Mouse (Mus musculus) CH12.LX (cell line): ENCODE data around the gene Heyl. TPM values are rescaled to one million over a fixed set of nuclear protein-coding genes. Genes with fewer than 3 reads are reported as not detected.
A peak's percentile ranks its signal among the peaks of the same experiment; 100 is the strongest.

Experiments
- DNase-seq: peaks from one replicate; pipeline ENCODE4 v3.0.0-alpha.2; 2013; ENCODE audit errors: extremely low read depth
- H3K27ac ChIP-seq: 2 replicates; pipeline ENCODE4 v1.5.1; 2012; ENCODE audit warnings: low read depth, mild to moderate bottlenecking, control low read depth, moderate library complexity; ENCODE audit not compliant: insufficient read depth
- H3K27me3 ChIP-seq: replicated peaks from 2 replicates; pipeline ENCODE3; 2012; ENCODE audit warnings: inconsistent platforms
- H3K36me3 ChIP-seq, 2 experiments: replicated peaks in 1 of 2; 2 replicates each; pipeline versions ENCODE3 to v1.6.1; 2012; ENCODE audit warnings: inconsistent platforms in 1 of 2, low read length in 1 of 2, mild to moderate bottlenecking in 1 of 2, mixed read lengths in 1 of 2, moderate library complexity in 1 of 2; ENCODE audit not compliant: control insufficient read depth in 1 of 2, insufficient read depth in 1 of 2
- H3K4me1 ChIP-seq, 2 experiments: 2 replicates each; pipeline ENCODE4 v1.6.1; 2012; ENCODE audit warnings: inconsistent platforms in 1 of 2, moderate library complexity in 1 of 2; ENCODE audit not compliant: insufficient read depth in 2 of 2, control insufficient read depth in 1 of 2
- H3K4me2 ChIP-seq: 2 replicates; pipeline ENCODE4 v1.6.1; 2012; ENCODE audit warnings: low read depth, mild to moderate bottlenecking, control low read depth; ENCODE audit not compliant: poor library complexity, insufficient read depth, severe bottlenecking
- H3K4me3 ChIP-seq, 3 experiments: fragments of 150-350 bp in 1 of 3; sonication (generic) in 1 of 3; replicated peaks in 1 of 3; 2 replicates each; pipeline versions ENCODE3 to v1.5.1; 2011 to 2012; ENCODE audit warnings: low read depth in 2 of 3, low read length in 2 of 3, mild to moderate bottlenecking in 2 of 3, moderate library complexity in 2 of 3, control low read depth in 1 of 3, improper control_type of control experiment in 1 of 3, inconsistent platforms in 1 of 3, mixed read lengths in 1 of 3; ENCODE audit not compliant: poor library complexity in 1 of 3
- H3K79me2 ChIP-seq: replicated peaks from 2 replicates; pipeline ENCODE4 v1.6.1; 2012; ENCODE audit warnings: mild to moderate bottlenecking, moderate library complexity; ENCODE audit not compliant: control insufficient read depth, poor library complexity, insufficient read depth, severe bottlenecking; ENCODE audit errors: extremely low read depth
- H3K9ac ChIP-seq: 2 replicates; pipeline ENCODE4 v1.6.1; 2012; ENCODE audit warnings: low read depth, mild to moderate bottlenecking, control low read depth, moderate library complexity; ENCODE audit not compliant: insufficient read depth
- H3K9me3 ChIP-seq: replicated peaks from 2 replicates; pipeline ENCODE3; 2012; ENCODE audit warnings: low read length, inconsistent platforms, mixed read lengths
- BHLHE40 ChIP-seq: IDR thresholded peaks from 2 replicates; pipeline ENCODE4 v1.6.1; 2011; ENCODE audit warnings: mild to moderate bottlenecking, low read depth, low read length, improper control_type of control experiment
- CTCF ChIP-seq, 2 experiments: IDR thresholded peaks in 1 of 2; conservative IDR thresholded peaks in 1 of 2; 2 replicates each; pipeline ENCODE4 v1.5.1; 2011 to 2012; ENCODE audit warnings: low read depth in 2 of 2, low read length in 2 of 2, improper control_type of control experiment in 1 of 2, inconsistent platforms in 1 of 2, mild to moderate bottlenecking in 1 of 2, moderate library complexity in 1 of 2
- E2F4 ChIP-seq: IDR thresholded peaks from 2 replicates; pipeline ENCODE4 v1.6.1; 2011; ENCODE audit warnings: low read depth, low read length, improper control_type of control experiment; ENCODE audit not compliant: insufficient replicate concordance
- ELF1 ChIP-seq: IDR thresholded peaks from 2 replicates; pipeline ENCODE4 v1.6.1; 2014; ENCODE audit warnings: low read depth, mild to moderate bottlenecking, inconsistent platforms, low read length, improper control_type of control experiment
- EP300 ChIP-seq: IDR thresholded peaks from 2 replicates; pipeline ENCODE4 v1.6.1; 2011; ENCODE audit warnings: low read length, improper control_type of control experiment
- ETS1 ChIP-seq: conservative IDR thresholded peaks from 2 replicates; pipeline ENCODE4 v1.6.1; 2012; ENCODE audit warnings: low read depth, mild to moderate bottlenecking, inconsistent platforms, low read length, improper control_type of control experiment, moderate library complexity
- GABPA ChIP-seq: IDR thresholded peaks from 2 replicates; pipeline ENCODE4 v1.6.1; 2012; ENCODE audit warnings: low read depth, low read length, improper control_type of control experiment, inconsistent platforms; ENCODE audit not compliant: insufficient replicate concordance
- HCFC1 ChIP-seq: IDR thresholded peaks from 2 replicates; pipeline ENCODE4 v1.6.1; 2012; ENCODE audit warnings: low read depth, mild to moderate bottlenecking, inconsistent platforms, low read length, improper control_type of control experiment
- IRF4 ChIP-seq: IDR thresholded peaks from 2 replicates; pipeline ENCODE4 v1.6.1; 2014; ENCODE audit warnings: low read depth, mild to moderate bottlenecking, inconsistent platforms, low read length, improper control_type of control experiment
- JUN ChIP-seq: IDR thresholded peaks from 2 replicates; pipeline ENCODE4 v1.6.1; 2011; ENCODE audit warnings: low read depth, mild to moderate bottlenecking, low read length, improper control_type of control experiment, moderate library complexity; ENCODE audit not compliant: insufficient read depth
- KAT2A ChIP-seq: IDR thresholded peaks from 2 replicates; pipeline ENCODE4 v1.6.1; 2012; ENCODE audit warnings: low read length, improper control_type of control experiment, inconsistent platforms; ENCODE audit not compliant: insufficient replicate concordance
- MAX ChIP-seq: IDR thresholded peaks from 2 replicates; pipeline ENCODE4 v1.6.1; 2011; ENCODE audit warnings: low read length, improper control_type of control experiment
- MAZ ChIP-seq: IDR thresholded peaks from 2 replicates; pipeline ENCODE4 v1.6.1; 2012; ENCODE audit warnings: low read depth, mild to moderate bottlenecking, inconsistent platforms, low read length, improper control_type of control experiment, moderate library complexity
- MXI1 ChIP-seq: IDR thresholded peaks from 2 replicates; pipeline ENCODE4 v1.6.1; 2011; ENCODE audit warnings: mild to moderate bottlenecking, low read depth, low read length, improper control_type of control experiment
- MYC ChIP-seq: IDR thresholded peaks from 2 replicates; pipeline ENCODE4 v1.6.1; 2011; ENCODE audit warnings: low read depth, mild to moderate bottlenecking, improper control_type of control experiment, low read length
- NELFE ChIP-seq: IDR thresholded peaks from 2 replicates; pipeline ENCODE4 v1.6.1; 2011; ENCODE audit warnings: low read depth, low read length, improper control_type of control experiment
- PAX5 ChIP-seq: IDR thresholded peaks from 2 replicates; pipeline ENCODE4 v1.6.1; 2012; ENCODE audit warnings: low read length, inconsistent platforms, mixed read lengths
- POLR2AphosphoS2 ChIP-seq: IDR thresholded peaks from 2 replicates; pipeline ENCODE4 v1.6.1; 2011; ENCODE audit warnings: low read depth, low read length, improper control_type of control experiment
- RAD21 ChIP-seq: IDR thresholded peaks from 2 replicates; pipeline ENCODE4 v1.6.1; 2011; ENCODE audit warnings: low read depth, mild to moderate bottlenecking, low read length, improper control_type of control experiment, moderate library complexity
- SMC3 ChIP-seq: IDR thresholded peaks from 2 replicates; pipeline ENCODE4 v1.6.1; 2011; ENCODE audit warnings: low read depth, low read length, improper control_type of control experiment
- TCF12 ChIP-seq: IDR thresholded peaks from 2 replicates; pipeline ENCODE4 v1.6.1; 2014; ENCODE audit warnings: low read depth, mild to moderate bottlenecking, inconsistent platforms, low read length, improper control_type of control experiment
- USF2 ChIP-seq: conservative IDR thresholded peaks from 2 replicates; pipeline ENCODE4 v1.6.1; 2011; ENCODE audit warnings: low read depth, low read length, improper control_type of control experiment
- ZC3H11A ChIP-seq: IDR thresholded peaks from 2 replicates; pipeline ENCODE4 v1.6.1; 2012; ENCODE audit warnings: low read depth, mild to moderate bottlenecking, inconsistent platforms, low read length, improper control_type of control experiment
- ZKSCAN1 ChIP-seq: IDR thresholded peaks from 2 replicates; pipeline ENCODE4 v1.6.1; 2012; ENCODE audit warnings: low read depth, inconsistent platforms, low read length, improper control_type of control experiment, borderline replicate concordance
- dilution Hi-C: fragments of 300-500 bp; cut with MboI; formaldehyde crosslinking; loops from 2 replicates; pipeline ENCODE4 v1.14.3; 2020; ENCODE audit warnings: low sequenced_read_pairs; ENCODE audit not compliant: extremely low pct_unique_long_range_greater_than_20kb, extremely low pct_ligation_motif_present
- in situ Hi-C: fragments of 300-500 bp; cut with MboI; formaldehyde crosslinking; loops from 3 replicates; pipeline ENCODE4 v1.14.3; 2019; ENCODE audit warnings: low sequenced_read_pairs, low pct_ligation_motif_present, low pct_unique_long_range_greater_than_20kb, mixed read lengths
- polyA plus RNA-seq: library from polyadenylated mRNA; unstranded; fragments of >175 nt; gene quantifications from 2 replicates; pipeline ENCODE4 v1.2.1, GENCODE M21; 2012; ENCODE audit warnings: low read depth; ENCODE audit not compliant: insufficient read length
- total RNA-seq, 2 experiments: library from RNA; depleted of rRNA; stranded (reverse); fragments of 300-350 nt in 1 of 2; fragments of >200 nt in 1 of 2; gene quantifications; 2 replicates each; pipeline ENCODE4 v1.2.3; 2012 to 2014

The Heyl gene
- total and polyA plus RNA-seq, 3 experiments = not detected

DNA sequence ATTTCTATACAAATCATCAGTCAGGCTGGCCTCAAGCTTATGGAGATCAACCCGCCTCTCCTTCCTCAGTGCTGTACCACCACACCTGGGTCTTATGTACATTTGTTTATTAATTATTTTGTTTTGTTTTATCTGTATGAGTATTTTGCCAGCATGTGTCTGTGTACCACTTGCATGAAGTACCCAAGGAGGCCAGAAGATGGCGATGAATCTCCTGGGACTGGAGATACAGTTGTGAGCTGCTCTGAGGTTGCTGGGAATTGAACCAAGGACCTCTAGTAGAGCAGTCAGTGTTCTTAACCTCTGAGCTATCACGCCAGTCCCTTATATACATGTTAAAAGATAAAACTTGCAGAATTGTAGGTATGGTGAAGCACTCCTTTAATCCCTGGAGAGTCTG, 10.0 kb upstream of the Heyl start:
- Histone ChIP-seq H3K4me2 (no peak overlapping the region), H3K4me1 (peaks cover 7 to 26% of the 10 kb centered on the region in 2 experiments), H3K36me3 (no peaks in the 10 kb centered on the region), H3K27me3 (peaks cover 59% of the 10 kb centered on the region), H3K79me2 (no peaks in the 10 kb centered on the region), H3K4me3 (no peak overlapping the region), H3K9me3 (peaks cover 3% of the 10 kb centered on the region), H3K9ac (no peak overlapping the region), H3K27ac (no peak overlapping the region)
- in situ Hi-C loops (loop anchor here (5.0 kb wide), 1 partner anchor 39 kb away; the partner anchor contains the start of gene Pabpc4), dilution Hi-C loops (no loop called here)
- TF ChIP-seq HCFC1 (no peak), RAD21 (peak; percentile 48), ETS1 (no peak), SMC3 (peak; percentile 66), CTCF (conservative IDR thresholded peaks at IDR 0.05 in 1 of 2, IDR thresholded peaks at IDR 0.05 in 1 of 2; ENCODE audit: low read depth in 2 of 2, low read length in 2 of 2) (peak; percentile 39 to 67; a peak in 3 of 4 replicates)
- peak; percentile 43 for DNase-seq

DNA sequence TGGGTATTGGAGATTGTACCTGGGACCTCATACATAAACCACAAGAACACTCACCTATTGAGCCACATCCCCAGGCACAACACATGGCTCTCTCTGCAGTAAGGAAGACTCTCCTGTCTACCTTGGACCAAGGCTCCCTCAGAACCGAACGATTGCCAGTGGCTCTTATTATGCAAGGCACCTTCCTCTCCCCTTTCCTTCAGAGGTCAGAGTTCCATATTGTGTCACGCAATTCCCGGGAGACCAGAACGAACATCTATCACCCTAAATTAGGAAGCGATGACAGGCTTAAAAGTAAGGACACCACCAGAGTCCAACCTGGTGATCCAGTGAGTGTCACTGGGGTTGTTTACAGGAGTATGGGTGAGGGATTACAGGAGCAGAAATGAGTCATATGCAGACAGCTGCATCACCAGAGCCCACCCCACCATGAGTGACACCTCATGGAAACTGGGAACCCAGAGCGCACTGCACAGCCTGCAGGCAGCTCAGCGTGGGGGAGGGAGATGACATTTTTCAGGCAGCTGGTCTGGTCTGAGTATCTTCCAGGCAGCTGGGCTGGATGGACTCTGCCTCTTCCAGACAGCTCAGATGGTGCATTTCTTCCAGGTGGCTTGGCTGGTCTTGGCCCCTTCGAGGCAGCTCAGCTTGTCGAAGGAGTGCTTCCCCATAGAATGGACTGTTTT, 7.5 kb upstream of the Heyl start:
- dilution Hi-C loops (no loop called here), in situ Hi-C loops (no loop called here)
- H3K9ac ChIP-seq = no peak overlapping the region
- no peaks in the 10 kb centered on the region for H3K36me3 ChIP-seq
- H3K4me3 ChIP-seq = no peak overlapping the region
- peaks cover 11 to 32% of the 10 kb centered on the region in 2 experiments for H3K4me1 ChIP-seq
- DNase-seq = peak; percentile 38
- H3K27ac ChIP-seq = no peak overlapping the region
- no peaks in the 10 kb centered on the region for H3K79me2 ChIP-seq
- H3K4me2 ChIP-seq = no peak overlapping the region
- H3K9me3 ChIP-seq = peaks cover 3% of the 10 kb centered on the region
- no peak for TF ChIP-seq KAT2A
- peak; percentile 41 for TF ChIP-seq JUN
- TF ChIP-seq ETS1 = peak; percentile 62
- TF ChIP-seq BHLHE40 = 0 out of 2 replicates have a peak, but pooled peaks have one; percentile 37
- peak; percentile 25; the same call in 1 of the 2 replicates for TF ChIP-seq EP300
- no peak for TF ChIP-seq MXI1
- TF ChIP-seq TCF12 = peak; percentile 76
- TF ChIP-seq IRF4 = peak; percentile 66
- no peak for TF ChIP-seq RAD21
- peaks cover 66% of the 10 kb centered on the region for H3K27me3 ChIP-seq

GRCm38 (mm10) chr4:123227707-123228106, 5.6 kb upstream of the Heyl start:
- dilution Hi-C loops = no loop called here
- TF ChIP-seq ELF1 (no peak), PAX5 (no peak), POLR2AphosphoS2 (no peak), MAZ (no peak), MAX (no peak), EP300 (no peak), RAD21 (no peak), GABPA (no peak), ZC3H11A (no peak), ETS1 (no peak), ZKSCAN1 (no peak), SMC3 (no peak), NELFE (no peak), USF2 (no peak), HCFC1 (no peak), MYC (no peak), E2F4 (no peak)
- TF ChIP-seq, all 38 proteins: peak for 0
- in situ Hi-C loops = no loop called here
- Histone ChIP-seq H3K27me3 (peaks cover 70% of the 10 kb centered on the region), H3K4me1 (peaks cover 16 to 40% of the 10 kb centered on the region in 2 experiments), H3K79me2 (no peaks in the 10 kb centered on the region), H3K4me3 (no peak overlapping the region), H3K4me2 (no peak overlapping the region), H3K36me3 (no peaks in the 10 kb centered on the region), H3K9me3 (peaks cover 3% of the 10 kb centered on the region), H3K27ac (no peak overlapping the region), H3K9ac (no peak overlapping the region)
- DNase-seq = no peak
